ENCODE assay signal across 9 mouse cellular contexts in genomic region chr3:38934780-38935179, GRCm38 (mm10). TPM values are rescaled to one million over a fixed set of nuclear protein-coding genes. Genes with fewer than 3 reads are reported as not detected.
A peak's percentile ranks its signal among the peaks of the same experiment; 100 is the strongest.
DNase-seq lines count a peak whose midpoint lies in the region; ATAC-seq and TF ChIP-seq lines count a peak whose summit lies in the region.
"Had no signal": no experiment of that assay in that cellular context is flagged by ENCODE, and none has a peak within 500 bp of the region (broad histone marks: within the 10 kb centered on the region; RNA-seq: fewer than 3 reads in every experiment).

No protein-coding gene starts in this region.

- no peak for DNase-seq in limb, embryonic 10.5 days (ENCODE audit: low spot score)
- DNase-seq in heart, adult 11 months = no peak
- DNase-seq in liver, embryonic 11.5 days (ENCODE audit: low spot score) = no peak
- no peak for DNase-seq in kidney, adult 18-20 months

- peaks cover 39% of the 10 kb centered on the region for H3K4me1 ChIP-seq in limb, embryonic 12.5 days (replicated peaks)
- peaks cover 30% of the 10 kb centered on the region for H3K4me1 ChIP-seq in limb, embryonic 10.5 days
- H3K4me1 ChIP-seq in embryonic fibroblast, embryonic 13.5 days (ENCODE audit: control insufficient read depth, insufficient read depth, low read length) = peaks cover 21% of the 10 kb centered on the region
- H3K4me1 ChIP-seq in hindbrain, embryonic 16.5 days (ENCODE audit: control insufficient read depth, insufficient read depth, low read depth, low read length) = peaks cover 16% of the 10 kb centered on the region
- H3K4me1 ChIP-seq in neural tube, embryonic 14.5 days (ENCODE audit: control insufficient read depth, insufficient read depth, low read length) = peaks cover 23% of the 10 kb centered on the region
- no peaks in the 10 kb centered on the region for H3K4me1 ChIP-seq in liver, embryonic 11.5 days (replicated peaks; ENCODE audit: control insufficient read depth, insufficient read depth, low read length)
- H3K4me1 ChIP-seq: megakaryocyte, embryonic 14.5 days had no signal

- no peak for TF ChIP-seq CTCF in embryonic fibroblast, embryonic 13.5 days (IDR thresholded peaks at IDR 0.05; ENCODE audit: borderline replicate concordance, insufficient read depth, low read length)

- H3K4me2 ChIP-seq in limb, embryonic 12.5 days = no peak overlapping the region
- peak overlapping the region; percentile 3; the same call in 1 of the 2 replicates for H3K4me2 ChIP-seq in hindbrain, embryonic 16.5 days (ENCODE audit: low read length)
- peak overlapping the region; percentile 9; the same call in 1 of the 2 replicates for H3K4me2 ChIP-seq in neural tube, embryonic 14.5 days (ENCODE audit: low read depth, low read length)
- no peak overlapping the region for H3K4me2 ChIP-seq in liver, embryonic 11.5 days

- 43% methylated on average over 7 of the region's 7 CpGs for WGBS in limb, embryonic 12.5 days
- 89% methylated on average over 7 of the region's 7 CpGs for WGBS in limb, embryonic 10.5 days
- WGBS in hindbrain, embryonic 16.5 days = 39% methylated on average over 7 of the region's 7 CpGs
- 36% methylated on average over 7 of the region's 7 CpGs for WGBS in neural tube, embryonic 14.5 days
- whole genome bisulfite sequencing in liver, embryonic 11.5 days = 76% methylated on average over 7 of the region's 7 CpGs

- ATAC-seq in limb, embryonic 12.5 days (ENCODE audit: insufficient number of reproducible peaks, insufficient read depth, low FRiP score, low TSS enrichment, low read depth) = 0 out of 2 replicates have a peak, but pooled peaks have one; percentile 37
- ATAC-seq in hindbrain, embryonic 16.5 days = peak; percentile 51; the same call in 1 of the 2 replicates
- ATAC-seq in neural tube, embryonic 14.5 days (ENCODE audit: low read depth) = peak; percentile 39; the same call in 1 of the 2 replicates
- no peak for ATAC-seq in liver, embryonic 11.5 days (replicated peaks; ENCODE audit: low FRiP score)

- H3K9ac ChIP-seq in limb, embryonic 12.5 days (replicated peaks) = no peak overlapping the region
- no peak overlapping the region for H3K9ac ChIP-seq in hindbrain, embryonic 16.5 days (ENCODE audit: low read depth, low read length)
- H3K9ac ChIP-seq in neural tube, embryonic 14.5 days (replicated peaks; ENCODE audit: low read depth, low read length) = no peak overlapping the region
- no peak overlapping the region for H3K9ac ChIP-seq in liver, embryonic 11.5 days (ENCODE audit: low read depth, low read length)

- no peak for TF ChIP-seq POLR2A in embryonic fibroblast, embryonic 13.5 days (IDR thresholded peaks at IDR 0.05; ENCODE audit: low read depth, low read length)

- no peak overlapping the region for H3K4me3 ChIP-seq in limb, embryonic 12.5 days (replicated peaks)
- no peak overlapping the region for H3K4me3 ChIP-seq in limb, embryonic 10.5 days
- no peak overlapping the region for H3K4me3 ChIP-seq in embryonic fibroblast, embryonic 13.5 days (ENCODE audit: insufficient read depth, low read length)
- no peak overlapping the region for H3K4me3 ChIP-seq in hindbrain, embryonic 16.5 days (ENCODE audit: low read length)
- no peak overlapping the region for H3K4me3 ChIP-seq in neural tube, embryonic 14.5 days (ENCODE audit: low read depth, low read length)
- H3K4me3 ChIP-seq in liver, embryonic 11.5 days (ENCODE audit: low read depth, low read length) = no peak overlapping the region
- H3K4me3 ChIP-seq: megakaryocyte, embryonic 14.5 days had no signal

- no peaks in the 10 kb centered on the region for H3K36me3 ChIP-seq in limb, embryonic 12.5 days
- no peaks in the 10 kb centered on the region for H3K36me3 ChIP-seq in limb, embryonic 10.5 days
- no peaks in the 10 kb centered on the region for H3K36me3 ChIP-seq in hindbrain, embryonic 16.5 days (ENCODE audit: control insufficient read depth, insufficient read depth, low read length)
- H3K36me3 ChIP-seq in neural tube, embryonic 14.5 days (ENCODE audit: control insufficient read depth, insufficient read depth, low read length) = no peaks in the 10 kb centered on the region
- H3K36me3 ChIP-seq in liver, embryonic 11.5 days (ENCODE audit: control insufficient read depth, insufficient read depth, low read length) = no peaks in the 10 kb centered on the region

- H3K27me3 ChIP-seq in limb, embryonic 12.5 days = no peaks in the 10 kb centered on the region
- H3K27me3 ChIP-seq in limb, embryonic 10.5 days (ENCODE audit: low read depth, poor library complexity, severe bottlenecking) = no peaks in the 10 kb centered on the region
- no peaks in the 10 kb centered on the region for H3K27me3 ChIP-seq in hindbrain, embryonic 16.5 days (replicated peaks; ENCODE audit: control insufficient read depth, insufficient read depth, low read length)
- no peaks in the 10 kb centered on the region for H3K27me3 ChIP-seq in neural tube, embryonic 14.5 days (ENCODE audit: control insufficient read depth, insufficient read depth, low read length)
- no peaks in the 10 kb centered on the region for H3K27me3 ChIP-seq in liver, embryonic 11.5 days (replicated peaks; ENCODE audit: control insufficient read depth, insufficient read depth, low read length)
- H3K27me3 ChIP-seq: megakaryocyte, embryonic 14.5 days had no signal

- 0 out of 2 replicates have a peak overlapping the region, but pooled peaks have one; percentile 13 for H3K27ac ChIP-seq in limb, embryonic 12.5 days
- H3K27ac ChIP-seq in limb, embryonic 10.5 days = no peak overlapping the region
- H3K27ac ChIP-seq in embryonic fibroblast, embryonic 13.5 days (ENCODE audit: insufficient read depth, low read length) = peak overlapping the region; percentile 54; the same call in 1 of the 2 replicates
- no peak overlapping the region for H3K27ac ChIP-seq in hindbrain, embryonic 16.5 days (ENCODE audit: low read depth, low read length)
- H3K27ac ChIP-seq in neural tube, embryonic 14.5 days (ENCODE audit: low read depth, low read length) = peak overlapping the region; percentile 17
- no peak overlapping the region for H3K27ac ChIP-seq in liver, embryonic 11.5 days (ENCODE audit: low read depth, low read length)

- no peaks in the 10 kb centered on the region for H3K9me3 ChIP-seq in limb, embryonic 12.5 days
- H3K9me3 ChIP-seq in limb, embryonic 10.5 days (replicated peaks) = no peaks in the 10 kb centered on the region
- no peaks in the 10 kb centered on the region for H3K9me3 ChIP-seq in hindbrain, embryonic 16.5 days (ENCODE audit: control insufficient read depth, low read length)
- H3K9me3 ChIP-seq in neural tube, embryonic 14.5 days (ENCODE audit: control insufficient read depth, low read length) = no peaks in the 10 kb centered on the region
- H3K9me3 ChIP-seq in liver, embryonic 11.5 days (ENCODE audit: control insufficient read depth, low read length) = no peaks in the 10 kb centered on the region

RNA-seq across cellular contexts. Expression of gene Fat4, which starts 48.0 kb away (rescaled TPM):
- 14.2 and 15.5 TPM in 2 replicates for polyA plus RNA-seq in limb, embryonic 12.5 days (2016; fragmentation: Nextera tagmentation; extraction: Ambion mirVana)
- polyA plus RNA-seq in limb, embryonic 10.5 days (2016; fragmentation: Nextera tagmentation; extraction: Ambion mirVana) = 2.7 and 6.6 TPM in 2 replicates
- 35.1 and 67.9 TPM in 2 replicates for polyA plus RNA-seq in embryonic fibroblast, embryonic 13.5 days (2011; ENCODE audit: insufficient read length, low read depth, missing spikeins)
- 6.8 and 7.2 TPM in 2 replicates for polyA plus RNA-seq in hindbrain, embryonic 16.5 days (2015; fragmentation: Nextera tagmentation; extraction: Ambion mirVana)
- polyA plus RNA-seq in neural tube, embryonic 14.5 days (2014; fragmentation: Nextera tagmentation; extraction: Ambion mirVana) = 27.8 and 31.1 TPM in 2 replicates
- polyA plus RNA-seq in liver, embryonic 11.5 days (2014; fragmentation: Nextera tagmentation; extraction: Ambion mirVana) = 3.4 and 4.0 TPM in 2 replicates

Comparison
In these comparisons a context has a peak if more than half of its experiments do, and no peak if none do; other contexts are left out.
1. H3K27ac ChIP-seq: peak in limb, embryonic 12.5 days (single experiment), embryonic fibroblast, embryonic 13.5 days (single experiment) and neural tube, embryonic 14.5 days (single experiment); none in limb, embryonic 10.5 days (single experiment), hindbrain, embryonic 16.5 days (single experiment) and liver, embryonic 11.5 days (single experiment).
2. H3K4me2 ChIP-seq: peak in hindbrain, embryonic 16.5 days (single experiment) and neural tube, embryonic 14.5 days (single experiment); none in limb, embryonic 12.5 days (single experiment) and liver, embryonic 11.5 days (single experiment).